Mouse (Mus musculus) testis, adult 2 months (tissue): ENCODE measurements around the gene Rad51b. TPM values are rescaled to one million over a fixed set of nuclear protein-coding genes. Genes with fewer than 3 reads are reported as not detected.

Source experiments
- H3K27ac ChIP-seq: fragments of 200-500 bp; 2 replicates; pipeline ENCODE4 v1.5.1; 2012; ENCODE audit warnings: low read depth, low read length; ENCODE audit not compliant: control insufficient read depth, insufficient read depth
- H3K27me3 ChIP-seq: fragments of 200-500 bp; 2 replicates; pipeline ENCODE4 v1.6.1; 2012; ENCODE audit warnings: mild to moderate bottlenecking, low read length, moderate library complexity; ENCODE audit not compliant: control insufficient read depth, insufficient read depth
- H3K36me3 ChIP-seq: fragments of 200-500 bp; 2 replicates; pipeline ENCODE4 v1.6.1; 2012; ENCODE audit warnings: mild to moderate bottlenecking, low read length; ENCODE audit not compliant: control insufficient read depth, insufficient read depth
- H3K4me1 ChIP-seq: fragments of 200-500 bp; 2 replicates; pipeline ENCODE4 v1.6.1; 2012; ENCODE audit warnings: low read length; ENCODE audit not compliant: control insufficient read depth, insufficient read depth
- H3K4me3 ChIP-seq: fragments of 200-500 bp; 2 replicates; pipeline ENCODE4 v1.5.1; 2012; ENCODE audit warnings: low read depth, mild to moderate bottlenecking, low read length, moderate library complexity, mixed read lengths; ENCODE audit not compliant: control insufficient read depth
- CTCF ChIP-seq: fragments of 200-500 bp; IDR thresholded peaks from 2 replicates; pipeline ENCODE4 v1.5.1; 2012; ENCODE audit warnings: low read depth, mild to moderate bottlenecking, inconsistent platforms, low read length, moderate library complexity; ENCODE audit not compliant: control insufficient read depth, insufficient read depth, insufficient replicate concordance
- POLR2A ChIP-seq: fragments of 200-500 bp; IDR thresholded peaks from 2 replicates; pipeline ENCODE4 v1.6.1; 2012; ENCODE audit warnings: low read depth, mild to moderate bottlenecking, inconsistent platforms, low read length, moderate library complexity; ENCODE audit not compliant: control insufficient read depth
- polyA plus RNA-seq: library from polyadenylated mRNA; depleted of rRNA; stranded (reverse); fragments of >200 nt; gene quantifications from 2 replicates; pipeline ENCODE4 v1.2.3, GENCODE M21; 2012

The Rad51b gene
- polyA plus RNA-seq, 1 experiment: 2.7 TPM

GRCm38 (mm10) chr12:79742211-79742610 is 445.1 kb downstream of the Rad51b start:
- Histone ChIP-seq H3K36me3 (no peaks in the 10 kb centered on the region), H3K27me3 (no peaks in the 10 kb centered on the region), H3K27ac (0 out of 2 replicates have a peak overlapping the region, but pooled peaks have one; percentile 0), H3K4me3 (no peak overlapping the region), H3K4me1 (peaks cover 4% of the 10 kb centered on the region)
- no peak for TF ChIP-seq CTCF
- no peak for TF ChIP-seq POLR2A

DNA sequence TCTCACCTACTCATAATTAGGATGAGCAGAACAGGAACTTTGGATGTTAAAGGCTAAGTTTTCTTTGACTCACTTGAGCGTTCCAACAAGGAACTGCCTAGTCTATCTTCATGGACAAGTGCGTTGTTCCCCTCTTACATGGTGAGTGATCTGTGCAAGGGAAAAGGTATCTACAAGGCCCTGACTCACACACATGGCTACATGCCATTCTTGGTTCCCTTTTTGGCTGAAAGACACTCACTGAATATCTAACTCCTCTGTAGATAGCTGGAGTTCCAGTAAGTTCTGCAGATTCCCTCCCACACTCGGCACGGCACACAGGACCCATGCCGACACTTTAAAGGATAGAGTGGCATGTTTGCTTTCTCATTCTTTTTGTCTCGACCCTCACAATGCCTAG is 447.0 kb downstream of the Rad51b start:
- no peak overlapping the region for H3K27ac ChIP-seq
- no peaks in the 10 kb centered on the region for H3K36me3 ChIP-seq
- TF ChIP-seq CTCF (no peak), POLR2A (no peak)
- peaks cover 4% of the 10 kb centered on the region for H3K4me1 ChIP-seq
- H3K27me3 ChIP-seq: no peaks in the 10 kb centered on the region
- no peak overlapping the region for H3K4me3 ChIP-seq

- Histone ChIP-seq H3K27me3 (no peaks in the 10 kb centered on the region), H3K4me1 (peaks cover 4% of the 10 kb centered on the region), H3K4me3 (no peak overlapping the region), H3K27ac (no peak overlapping the region), H3K36me3 (no peaks in the 10 kb centered on the region)
- TF ChIP-seq POLR2A (no peak), CTCF (no peak)
These were observed 448.1 kb downstream of the Rad51b start for GRCm38 (mm10) chr12:79745225-79745624.

DNA sequence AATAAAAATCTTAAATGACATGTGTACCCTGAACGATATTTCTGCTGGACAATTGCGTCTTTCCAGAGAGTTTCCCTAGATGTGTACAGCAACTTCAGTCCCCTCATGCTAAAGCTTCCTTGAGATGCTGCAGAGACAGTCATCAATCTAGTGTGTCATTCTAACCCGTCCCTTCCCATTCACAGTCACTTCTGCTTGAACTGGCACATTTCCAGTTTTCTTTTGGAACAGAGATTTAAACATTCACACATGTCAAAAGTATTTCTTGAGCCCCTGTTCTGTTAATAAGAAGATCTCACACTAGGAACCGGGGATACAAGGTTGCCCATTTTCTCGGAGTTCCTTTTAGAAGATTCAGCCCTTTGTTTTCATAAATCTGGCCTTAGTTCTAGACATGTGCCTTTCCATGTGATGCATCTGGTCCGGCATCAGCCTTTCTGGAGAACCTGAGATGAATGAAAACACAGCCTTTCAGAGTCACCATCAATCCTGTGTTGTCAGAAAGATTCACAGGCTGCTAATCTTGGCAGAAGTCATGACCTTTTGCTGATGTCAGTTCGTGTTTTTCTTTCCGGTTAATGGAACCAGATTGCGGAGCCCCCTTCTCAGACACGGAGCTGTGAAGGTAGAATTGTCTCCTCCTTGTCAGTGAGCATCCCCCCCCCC is 448.9 kb downstream of the Rad51b start:
- Histone ChIP-seq H3K27ac (no peak overlapping the region), H3K27me3 (no peaks in the 10 kb centered on the region), H3K4me3 (no peak overlapping the region), H3K4me1 (peaks cover 4% of the 10 kb centered on the region), H3K36me3 (no peaks in the 10 kb centered on the region)
- TF ChIP-seq CTCF: no peak
- no peak for TF ChIP-seq POLR2A

DNA sequence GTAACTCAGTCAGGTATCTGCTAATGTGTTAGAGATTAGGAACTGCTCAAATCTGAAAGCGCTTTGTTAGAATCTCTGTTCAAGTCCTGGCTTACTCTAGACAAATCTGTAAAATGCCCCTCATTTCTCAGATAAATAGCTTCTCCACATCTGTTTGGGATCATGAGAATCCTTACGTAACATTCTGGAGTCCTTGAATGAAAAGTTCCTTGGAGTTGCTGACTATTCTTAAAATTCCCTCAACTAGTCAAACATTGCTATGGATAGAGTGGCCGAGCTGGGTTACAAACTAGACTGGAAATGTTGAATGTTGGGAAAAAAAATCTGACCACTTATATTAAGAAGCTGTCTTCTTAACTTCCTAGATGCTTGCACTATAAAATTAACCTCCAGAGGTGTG is 450.5 kb downstream of the Rad51b start:
- H3K27ac ChIP-seq: no peak overlapping the region
- TF ChIP-seq POLR2A (no peak), CTCF (no peak)
- H3K36me3 ChIP-seq: no peaks in the 10 kb centered on the region
- H3K4me1 ChIP-seq: no peaks in the 10 kb centered on the region; the same call in none of the 2 replicates
- no peak overlapping the region for H3K4me3 ChIP-seq
- H3K27me3 ChIP-seq: no peaks in the 10 kb centered on the region

DNA sequence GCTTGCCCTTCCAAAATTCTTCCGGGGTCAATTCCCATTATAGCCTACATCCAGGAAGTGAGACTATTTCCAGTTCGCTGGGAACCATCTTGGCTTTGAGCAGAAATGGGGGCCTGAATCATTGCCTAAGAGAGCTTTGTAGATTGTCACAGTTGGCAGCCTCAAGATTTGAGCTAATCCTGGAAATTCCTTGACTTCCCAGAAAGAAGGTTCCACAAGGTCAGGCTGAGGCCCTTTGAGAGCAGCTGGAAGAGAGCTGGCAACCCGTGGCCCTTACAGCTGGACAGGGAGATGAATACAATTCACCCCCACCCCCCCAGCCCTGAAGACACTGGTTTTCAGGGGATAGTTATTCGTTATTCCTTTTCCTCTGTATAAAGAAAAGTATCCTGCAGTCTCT is 451.8 kb downstream of the Rad51b start:
- TF ChIP-seq POLR2A (no peak), CTCF (no peak)
- H3K4me3 ChIP-seq: no peak overlapping the region
- no peak overlapping the region; the same call in 1 of the 2 replicates for H3K27ac ChIP-seq

DNA sequence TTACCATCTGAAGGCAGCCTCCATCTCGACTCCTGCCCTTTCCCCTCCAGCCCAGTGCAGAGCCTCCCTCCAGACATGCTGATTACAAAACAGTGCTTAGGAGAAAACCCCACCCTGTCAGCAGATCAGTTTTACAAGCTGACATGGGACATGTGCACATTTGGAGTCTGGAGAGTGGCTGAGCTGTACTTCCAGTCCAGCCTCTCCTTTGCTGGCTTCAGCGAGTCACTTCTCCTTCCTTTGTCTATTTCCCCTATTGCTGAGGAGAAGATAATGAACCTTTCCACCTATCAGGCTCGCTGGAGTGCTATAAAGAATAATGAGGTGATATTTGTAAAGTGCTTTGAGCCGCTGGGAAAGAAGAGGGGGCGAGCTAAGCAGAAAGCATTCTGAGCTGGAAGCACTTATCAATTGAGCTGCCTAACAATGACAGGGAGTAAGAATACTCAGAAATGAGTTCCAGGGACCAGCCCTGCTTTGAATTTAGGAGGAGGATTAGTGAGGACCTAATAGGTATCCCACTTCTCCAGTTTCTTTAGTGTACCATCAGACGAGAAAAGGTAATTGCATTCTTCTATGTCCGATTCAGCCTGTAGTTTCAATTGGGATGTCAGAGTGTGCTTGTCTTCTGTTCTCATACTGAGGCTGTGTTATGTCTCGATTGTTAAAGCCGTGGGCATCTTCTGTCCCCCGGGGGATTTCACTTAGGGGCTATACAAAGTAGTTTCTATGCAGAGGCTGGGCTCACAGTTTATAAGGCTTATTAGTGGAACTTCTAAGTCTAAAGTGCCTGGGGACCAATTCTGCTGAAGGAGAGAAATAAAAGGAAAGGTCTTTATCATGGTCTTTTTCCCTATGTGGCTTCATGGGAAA is 453.4 kb downstream of the Rad51b start:
- Histone ChIP-seq H3K27ac (peak overlapping the region; percentile 61), H3K27me3 (no peaks in the 10 kb centered on the region), H3K4me3 (no peak overlapping the region), H3K36me3 (no peaks in the 10 kb centered on the region), H3K4me1 (no peaks in the 10 kb centered on the region; the same call in 1 of the 2 replicates)
- TF ChIP-seq CTCF (no peak), POLR2A (no peak)

More for the DNA sequence above, 451.8 kb downstream of the Rad51b start:
- no peaks in the 10 kb centered on the region for H3K27me3 ChIP-seq
- H3K4me1 ChIP-seq: no peaks in the 10 kb centered on the region; the same call in 1 of the 2 replicates
- H3K36me3 ChIP-seq: no peaks in the 10 kb centered on the region
